ENCODE assay signal across 8 mouse cellular contexts in the genomic region with DNA sequence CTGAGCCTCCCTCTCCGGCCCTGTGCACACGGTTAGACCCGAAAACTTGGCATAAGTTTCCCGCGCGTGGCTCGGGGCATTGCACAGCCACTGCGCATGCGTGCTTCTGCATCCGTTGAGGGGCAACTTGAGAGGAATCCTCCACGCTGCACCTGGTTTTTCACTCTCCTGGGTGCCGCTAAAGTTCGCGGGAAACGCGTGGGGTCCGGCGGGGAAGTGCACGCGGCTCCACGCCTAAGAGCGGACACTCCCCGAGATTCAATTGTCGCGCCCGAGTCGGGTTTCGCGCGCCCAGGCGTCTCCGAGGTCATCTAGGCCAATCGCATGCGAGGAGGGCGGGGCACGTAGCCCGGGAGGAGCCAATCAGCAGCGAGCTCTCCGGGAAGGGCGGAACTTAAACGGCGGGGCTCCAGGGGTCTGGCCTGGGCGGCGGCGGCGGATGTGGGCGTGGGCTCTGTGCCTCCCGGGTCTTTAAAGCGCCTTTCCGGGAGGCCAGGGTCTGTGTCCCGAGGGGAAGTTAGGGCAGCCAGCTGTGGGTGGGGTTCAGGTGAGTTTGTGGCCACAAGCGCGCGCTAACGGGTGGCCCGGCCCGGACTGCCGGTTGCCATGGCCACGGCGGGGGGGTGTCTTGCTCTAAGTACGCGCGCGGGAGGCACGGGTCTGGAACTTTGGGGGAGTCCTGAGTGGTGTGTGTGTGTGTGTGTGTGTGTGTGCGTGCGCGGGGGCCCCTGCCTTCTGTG. TPM values are rescaled to one million over a fixed set of nuclear protein-coding genes. Genes with fewer than 3 reads are reported as not detected.
DNase-seq lines count a peak whose midpoint lies in the region; ATAC-seq and TF ChIP-seq lines count a peak whose summit lies in the region.

No protein-coding gene starts in this region.

- H3K4me2 ChIP-seq in intestine, postnatal 0 days (replicated peaks; ENCODE audit: low read depth): peak overlapping the region; percentile 99
- H3K4me2 ChIP-seq in midbrain, embryonic 11.5 days: peak overlapping the region; percentile 98

- peaks cover 60% of the 10 kb centered on the region for H3K4me1 ChIP-seq in embryonic facial prominence, embryonic 10.5 days
- no peaks in the 10 kb centered on the region; the same call in 1 of the 2 replicates for H3K4me1 ChIP-seq in intestine, postnatal 0 days (replicated peaks; ENCODE audit: control insufficient read depth, insufficient read depth, low read length)
- peaks cover 35% of the 10 kb centered on the region for H3K4me1 ChIP-seq in midbrain, embryonic 11.5 days (ENCODE audit: control insufficient read depth, insufficient read depth, low read length)

- peak overlapping the region; percentile 98 for H3K27ac ChIP-seq in embryonic facial prominence, embryonic 10.5 days (replicated peaks)
- peak overlapping the region; percentile 64; the same call in 1 of the 2 replicates for H3K27ac ChIP-seq in intestine, postnatal 0 days (ENCODE audit: low read depth, low read length)
- H3K27ac ChIP-seq in midbrain, embryonic 11.5 days (ENCODE audit: low read depth, low read length): peak overlapping the region; percentile 85

- H3K9me3 ChIP-seq in embryonic facial prominence, embryonic 10.5 days: no peaks in the 10 kb centered on the region
- no peaks in the 10 kb centered on the region for H3K9me3 ChIP-seq in intestine, postnatal 0 days (ENCODE audit: control insufficient read depth)
- H3K9me3 ChIP-seq in midbrain, embryonic 11.5 days (ENCODE audit: control insufficient read depth, low read length): no peaks in the 10 kb centered on the region

- peak; percentile 98 for DNase-seq in adrenal gland, postnatal 14 days
- DNase-seq in embryonic facial prominence, embryonic 10.5 days (ENCODE audit: low spot score): peak; percentile 99
- peak; percentile 98 for DNase-seq in left cerebral cortex, postnatal 4 days
- peak; percentile 100 for DNase-seq in midbrain, embryonic 11.5 days (ENCODE audit: low spot score, missing footprints)
- DNase-seq in right cerebral cortex, postnatal 4 days: peak; percentile 93
- DNase-seq in yolk sac, embryonic 10.5 days (ENCODE audit: low spot score): peak; percentile 98

- H3K27me3 ChIP-seq in embryonic facial prominence, embryonic 10.5 days (replicated peaks; ENCODE audit: low read depth, poor library complexity, severe bottlenecking): no peaks in the 10 kb centered on the region
- H3K27me3 ChIP-seq in intestine, postnatal 0 days (replicated peaks; ENCODE audit: control insufficient read depth, insufficient read depth, low read length): no peaks in the 10 kb centered on the region
- H3K27me3 ChIP-seq in midbrain, embryonic 11.5 days (ENCODE audit: control insufficient read depth, insufficient read depth, low read length): no peaks in the 10 kb centered on the region

- H3K9ac ChIP-seq in intestine, postnatal 0 days (ENCODE audit: low read depth, low read length): peak overlapping the region; percentile 58
- peak overlapping the region; percentile 90 for H3K9ac ChIP-seq in midbrain, embryonic 11.5 days (ENCODE audit: low read length)

- intact Hi-C loops in left cerebral cortex, postnatal 4 days (cut with DNase I): no loop called here

- ATAC-seq in granulocyte monocyte progenitor cell, adult 5-6 weeks (replicated peaks; ENCODE audit: poor library complexity, severe bottlenecking): peak; percentile 82
- peak; percentile 72 for ATAC-seq in intestine, postnatal 0 days
- peak; percentile 91 for ATAC-seq in midbrain, embryonic 11.5 days (ENCODE audit: low FRiP score)

- peaks cover 43% of the 10 kb centered on the region for H3K36me3 ChIP-seq in embryonic facial prominence, embryonic 10.5 days (replicated peaks)
- peaks cover 10% of the 10 kb centered on the region; the same call in 1 of the 2 replicates for H3K36me3 ChIP-seq in intestine, postnatal 0 days (ENCODE audit: control insufficient read depth, insufficient read depth)
- H3K36me3 ChIP-seq in midbrain, embryonic 11.5 days (ENCODE audit: control insufficient read depth, insufficient read depth, low read length): peaks cover 15% of the 10 kb centered on the region

- peak overlapping the region; percentile 91 for H3K4me3 ChIP-seq in embryonic facial prominence, embryonic 10.5 days
- peak overlapping the region; percentile 78 for H3K4me3 ChIP-seq in intestine, postnatal 0 days (ENCODE audit: low read depth, low read length)
- peak overlapping the region; percentile 81 for H3K4me3 ChIP-seq in midbrain, embryonic 11.5 days (ENCODE audit: low read depth, low read length)

- under 1% methylated on average over 68 of the region's 68 CpGs for WGBS in embryonic facial prominence, embryonic 10.5 days
- under 1% methylated on average over 68 of the region's 68 CpGs for WGBS in intestine, postnatal 0 days
- under 1% methylated on average over 68 of the region's 68 CpGs for WGBS in midbrain, embryonic 11.5 days

- no peak for TF ChIP-seq CTCF in intestine, postnatal 0 days (IDR thresholded peaks at IDR 0.05; ENCODE audit: low read depth)

RNA-seq across cellular contexts. Expression of a gene that starts 0.9 kb away (rescaled TPM):
- total RNA-seq in adrenal gland, postnatal 14 days (2021): 25.6 and 29.3 TPM in 2 replicates
- polyA plus RNA-seq in embryonic facial prominence, embryonic 10.5 days (2016; fragmentation: Nextera tagmentation; extraction: Ambion mirVana): 279 and 301 TPM in 2 replicates
- total RNA-seq in granulocyte monocyte progenitor cell, adult 5-6 weeks (2014; fragmentation: Nextera tagmentation): 149 and 159 TPM in 2 replicates
- 168 and 171 TPM in 2 replicates for total RNA-seq in granulocyte monocyte progenitor cell, adult 5-6 weeks (2017)
- polyA plus RNA-seq in intestine, postnatal 0 days (2015; fragmentation: Nextera tagmentation; extraction: Ambion mirVana): 22.5 and 23.5 TPM in 2 replicates
- 10 to 100 TPM; 12.3 to 16.2 TPM for total RNA-seq in left cerebral cortex, postnatal 4 days (2021)
- polyA plus RNA-seq in midbrain, embryonic 11.5 days (2014; fragmentation: Nextera tagmentation; extraction: Ambion mirVana): 123 and 138 TPM in 2 replicates

RNA-seq across cellular contexts. Expression of a gene that starts 3.9 kb away (rescaled TPM):
- not detected in 2 replicates for total RNA-seq in adrenal gland, postnatal 14 days (2021)
- not detected in 2 replicates for polyA plus RNA-seq in embryonic facial prominence, embryonic 10.5 days (2016; fragmentation: Nextera tagmentation; extraction: Ambion mirVana)
- not detected in 2 replicates for total RNA-seq in granulocyte monocyte progenitor cell, adult 5-6 weeks (2014; fragmentation: Nextera tagmentation)
- total RNA-seq in granulocyte monocyte progenitor cell, adult 5-6 weeks (2017): not detected in 2 replicates
- polyA plus RNA-seq in intestine, postnatal 0 days (2015; fragmentation: Nextera tagmentation; extraction: Ambion mirVana): not detected in 2 replicates
- not detected for total RNA-seq in left cerebral cortex, postnatal 4 days (2021)
- polyA plus RNA-seq in midbrain, embryonic 11.5 days (2014; fragmentation: Nextera tagmentation; extraction: Ambion mirVana): not detected in 2 replicates

RNA-seq across cellular contexts. Expression of a gene that starts 11.3 kb away (rescaled TPM):
- total RNA-seq in adrenal gland, postnatal 14 days (2021): 76.9 and 106 TPM in 2 replicates
- polyA plus RNA-seq in embryonic facial prominence, embryonic 10.5 days (2016; fragmentation: Nextera tagmentation; extraction: Ambion mirVana): 67.7 and 72.2 TPM in 2 replicates
- 17.0 and 19.3 TPM in 2 replicates for total RNA-seq in granulocyte monocyte progenitor cell, adult 5-6 weeks (2014; fragmentation: Nextera tagmentation)
- 29.0 and 29.2 TPM in 2 replicates for total RNA-seq in granulocyte monocyte progenitor cell, adult 5-6 weeks (2017)
- polyA plus RNA-seq in intestine, postnatal 0 days (2015; fragmentation: Nextera tagmentation; extraction: Ambion mirVana): 521 and 545 TPM in 2 replicates
- 1 to 10 TPM; 4.5 to 6.1 TPM for total RNA-seq in left cerebral cortex, postnatal 4 days (2021)
- 27.5 and 34.0 TPM in 2 replicates for polyA plus RNA-seq in midbrain, embryonic 11.5 days (2014; fragmentation: Nextera tagmentation; extraction: Ambion mirVana)

RNA-seq across cellular contexts. Expression of a gene that starts 21.8 kb away (rescaled TPM):
- 40.1 and 46.2 TPM in 2 replicates for total RNA-seq in adrenal gland, postnatal 14 days (2021)
- polyA plus RNA-seq in embryonic facial prominence, embryonic 10.5 days (2016; fragmentation: Nextera tagmentation; extraction: Ambion mirVana): 46.2 and 46.8 TPM in 2 replicates
- 7.7 and 13.3 TPM in 2 replicates for total RNA-seq in granulocyte monocyte progenitor cell, adult 5-6 weeks (2014; fragmentation: Nextera tagmentation)
- 5.7 and 8.9 TPM in 2 replicates for total RNA-seq in granulocyte monocyte progenitor cell, adult 5-6 weeks (2017)
- 8.1 TPM in 2 replicates for polyA plus RNA-seq in intestine, postnatal 0 days (2015; fragmentation: Nextera tagmentation; extraction: Ambion mirVana)
- 100 to 1,000 TPM; 111 to 112 TPM for total RNA-seq in left cerebral cortex, postnatal 4 days (2021)
- 33.3 and 39.6 TPM in 2 replicates for polyA plus RNA-seq in midbrain, embryonic 11.5 days (2014; fragmentation: Nextera tagmentation; extraction: Ambion mirVana)

RNA-seq across cellular contexts. Expression of a gene that starts 27.4 kb away (rescaled TPM):
- 18.7 and 20.9 TPM in 2 replicates for total RNA-seq in adrenal gland, postnatal 14 days (2021)
- 3.2 and 3.7 TPM in 2 replicates for polyA plus RNA-seq in embryonic facial prominence, embryonic 10.5 days (2016; fragmentation: Nextera tagmentation; extraction: Ambion mirVana)
- 8.2 and 14.5 TPM in 2 replicates for total RNA-seq in granulocyte monocyte progenitor cell, adult 5-6 weeks (2014; fragmentation: Nextera tagmentation)
- total RNA-seq in granulocyte monocyte progenitor cell, adult 5-6 weeks (2017): 2.7 and 6.1 TPM in 2 replicates
- polyA plus RNA-seq in intestine, postnatal 0 days (2015; fragmentation: Nextera tagmentation; extraction: Ambion mirVana): 15.8 and 16.0 TPM in 2 replicates
- 1 to 10 TPM; 3.4 to 3.7 TPM for total RNA-seq in left cerebral cortex, postnatal 4 days (2021)
- polyA plus RNA-seq in midbrain, embryonic 11.5 days (2014; fragmentation: Nextera tagmentation; extraction: Ambion mirVana): 1.7 and 2.6 TPM in 2 replicates

Comparison
In these comparisons a context has a peak if more than half of its experiments do, and no peak if none do; other contexts are left out.
1. Peak in every context shown above with its lines: DNase-seq, ATAC-seq, H3K4me3 ChIP-seq and H3K27ac ChIP-seq.